Mouse (Mus musculus) liver, embryonic 14.5 days (tissue): ENCODE measurements around the gene AL732309.1.

ENCODE experiments used
- CTCF ChIP-seq: IDR thresholded peaks from 2 replicates; pipeline ENCODE4 v1.5.1; 2016; ENCODE audit warnings: antibody characterized with exemption, low read depth, control low read depth
- EP300 ChIP-seq: IDR thresholded peaks from 2 replicates; pipeline ENCODE4 v1.6.1; 2016; ENCODE audit warnings: antibody characterized with exemption, low read depth

DNA sequence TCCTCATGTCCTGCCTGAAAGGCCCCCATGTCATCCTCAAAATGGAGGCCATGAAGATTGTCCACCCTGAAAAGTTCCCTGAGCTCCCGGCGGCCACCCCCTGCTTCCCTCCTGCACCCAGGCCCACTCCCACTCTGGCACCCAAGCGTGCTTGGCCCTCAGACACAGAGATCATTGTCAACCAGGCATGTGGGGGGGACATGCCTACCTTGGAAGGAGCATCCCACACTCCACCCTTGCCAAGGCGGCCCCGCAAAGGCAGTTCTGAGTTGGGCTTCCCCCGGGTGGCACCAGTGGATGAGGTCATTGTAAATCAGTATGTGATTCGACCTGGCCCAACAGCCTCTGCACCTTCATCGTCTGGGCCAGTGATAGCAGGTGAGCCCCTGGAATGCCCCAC is 3.3 kb downstream of the AL732309.1 start:
- no peak for TF ChIP-seq CTCF
- no peak for TF ChIP-seq EP300
